Mouse (Mus musculus) bone marrow, adult 2 months (tissue): Measurements from ENCODE around the gene Edc3.

ENCODE experiments used
- CTCF ChIP-seq: fragments of 200-500 bp; IDR thresholded peaks from 2 replicates; pipeline ENCODE4 v1.5.1; 2011; ENCODE audit warnings: low read length, control low read depth; ENCODE audit not compliant: control insufficient read depth, insufficient read depth
- POLR2A ChIP-seq: fragments of 200-500 bp; IDR thresholded peaks from 2 replicates; pipeline ENCODE4 v1.6.1; 2011; ENCODE audit warnings: low read depth, mild to moderate bottlenecking, control low read depth, low read length, borderline replicate concordance; ENCODE audit not compliant: control insufficient read depth

GRCm38 (mm10) chr9:57739863-57740262 lies 31.5 kb downstream of the Edc3 start:
- no peak for TF ChIP-seq POLR2A
- TF ChIP-seq CTCF: no peak
